Mouse (Mus musculus): ENCODE measurements around the gene Mob2. TPM values are rescaled to one million over a fixed set of nuclear protein-coding genes. Genes with fewer than 3 reads are reported as not detected.

The Mob2 gene
- total and polyA plus RNA-seq, 2 experiments from 2014 or later: 45.5 to 53.6 TPM

GRCm38 (mm10) chr7:142077138-142077537 lies 16.3 kb upstream of the Mob2 start:
- H3K9me3 ChIP-seq (replicated peaks; ENCODE audit: control insufficient read depth, low read length): no peaks in the 10 kb centered on the region
- WGBS: 24% methylated on average over 3 of the region's 3 CpGs
- ATAC-seq (ENCODE audit: insufficient read depth, low read depth): peak; percentile 11; the same call in 1 of the 2 replicates
- no peaks in the 10 kb centered on the region for H3K27me3 ChIP-seq (ENCODE audit: control insufficient read depth, insufficient read depth, low read length)
- DNase-seq (ENCODE audit: low spot score): peak; percentile 69
- TF ChIP-seq CTCF (IDR thresholded peaks at IDR 0.05; ENCODE audit: low read depth) (no peak), EP300 (IDR thresholded peaks at IDR 0.05; ENCODE audit: low read depth) (no peak)
- no peak overlapping the region for H3K9ac ChIP-seq (replicated peaks; ENCODE audit: low read depth, low read length)
- peak overlapping the region; percentile 55 for H3K27ac ChIP-seq (ENCODE audit: low read depth)
- H3K36me3 ChIP-seq (replicated peaks; ENCODE audit: control insufficient read depth, insufficient read depth, low read length): peaks cover 28% of the 10 kb centered on the region
- H3K4me2 ChIP-seq (ENCODE audit: low read depth, low read length): no peak overlapping the region
- H3K4me3 ChIP-seq (ENCODE audit: low read depth, low read length): no peak overlapping the region
- H3K4me1 ChIP-seq (ENCODE audit: control insufficient read depth, insufficient read depth): peaks cover 20% of the 10 kb centered on the region

GRCm38 (mm10) chr7:142074146-142074886 lies 13.5 kb upstream of the Mob2 start:
- H3K36me3 ChIP-seq (replicated peaks; ENCODE audit: control insufficient read depth, insufficient read depth, low read length): peaks cover 2% of the 10 kb centered on the region; the same call in 1 of the 2 replicates
- no peak overlapping the region for H3K27ac ChIP-seq (ENCODE audit: low read depth)
- H3K27me3 ChIP-seq (ENCODE audit: control insufficient read depth, insufficient read depth, low read length): 0 out of 2 replicates have a peak, but pooled peaks cover 2% of the 10 kb centered on the region
- TF ChIP-seq CTCF (IDR thresholded peaks at IDR 0.05; ENCODE audit: low read depth): no peak
- no peak for TF ChIP-seq EP300 (IDR thresholded peaks at IDR 0.05; ENCODE audit: low read depth)
- 44% methylated on average over 8 of the region's 8 CpGs for WGBS
- H3K9ac ChIP-seq (replicated peaks; ENCODE audit: low read depth, low read length): no peak overlapping the region
- peak; percentile 26 for DNase-seq (ENCODE audit: low spot score)
- H3K4me1 ChIP-seq (ENCODE audit: control insufficient read depth, insufficient read depth): peaks cover 28% of the 10 kb centered on the region
- no peak overlapping the region for H3K4me2 ChIP-seq (ENCODE audit: low read depth, low read length)
- H3K9me3 ChIP-seq (replicated peaks; ENCODE audit: control insufficient read depth, low read length): no peaks in the 10 kb centered on the region
- ATAC-seq (ENCODE audit: insufficient read depth, low read depth): 0 out of 2 replicates have a peak, but pooled peaks have one; percentile 24
- no peak overlapping the region for H3K4me3 ChIP-seq (ENCODE audit: low read depth, low read length)

- peaks cover 18% of the 10 kb centered on the region for H3K4me1 ChIP-seq (ENCODE audit: control insufficient read depth, insufficient read depth)
- H3K27me3 ChIP-seq (ENCODE audit: control insufficient read depth, insufficient read depth, low read length): 0 out of 2 replicates have a peak, but pooled peaks cover 2% of the 10 kb centered on the region
- no peak for DNase-seq (ENCODE audit: low spot score)
- no peak overlapping the region for H3K4me2 ChIP-seq (ENCODE audit: low read depth, low read length)
- no peak overlapping the region for H3K4me3 ChIP-seq (ENCODE audit: low read depth, low read length)
- no peaks in the 10 kb centered on the region for H3K36me3 ChIP-seq (replicated peaks; ENCODE audit: control insufficient read depth, insufficient read depth, low read length)
- ATAC-seq (ENCODE audit: insufficient read depth, low read depth): no peak
- no peaks in the 10 kb centered on the region for H3K9me3 ChIP-seq (replicated peaks; ENCODE audit: control insufficient read depth, low read length)
- H3K9ac ChIP-seq (replicated peaks; ENCODE audit: low read depth, low read length): no peak overlapping the region
- TF ChIP-seq EP300 (IDR thresholded peaks at IDR 0.05; ENCODE audit: low read depth) (no peak), CTCF (IDR thresholded peaks at IDR 0.05; ENCODE audit: low read depth) (no peak)
- H3K27ac ChIP-seq (ENCODE audit: low read depth): no peak overlapping the region
These were observed 10.9 kb upstream of the Mob2 start for GRCm38 (mm10) chr7:142071717-142072116.

- WGBS: 12% methylated on average over 9 of the region's 10 CpGs
- 0 out of 2 replicates have a peak, but pooled peaks cover 2% of the 10 kb centered on the region for H3K27me3 ChIP-seq (ENCODE audit: control insufficient read depth, insufficient read depth, low read length)
- H3K4me1 ChIP-seq (ENCODE audit: control insufficient read depth, insufficient read depth): peaks cover 15% of the 10 kb centered on the region; the same call in 1 of the 2 replicates
- DNase-seq (ENCODE audit: low spot score) (no peak), ATAC-seq (ENCODE audit: insufficient read depth, low read depth) (no peak)
- H3K4me3 ChIP-seq (ENCODE audit: low read depth, low read length): 0 out of 2 replicates have a peak overlapping the region, but pooled peaks have one; percentile 9
- H3K9me3 ChIP-seq (replicated peaks; ENCODE audit: control insufficient read depth, low read length): no peaks in the 10 kb centered on the region
- H3K36me3 ChIP-seq (replicated peaks; ENCODE audit: control insufficient read depth, insufficient read depth, low read length): no peaks in the 10 kb centered on the region
- H3K4me2 ChIP-seq (ENCODE audit: low read depth, low read length): peak overlapping the region; percentile 45
- no peak overlapping the region for H3K9ac ChIP-seq (replicated peaks; ENCODE audit: low read depth, low read length)
- TF ChIP-seq CTCF (IDR thresholded peaks at IDR 0.05; ENCODE audit: low read depth): no peak
- TF ChIP-seq EP300 (IDR thresholded peaks at IDR 0.05; ENCODE audit: low read depth): no peak
- H3K27ac ChIP-seq (ENCODE audit: low read depth): no peak overlapping the region
These were observed 10.3 kb upstream of the Mob2 start for GRCm38 (mm10) chr7:142071212-142071578.

- ATAC-seq (ENCODE audit: insufficient read depth, low read depth): peak; percentile 81
- TF ChIP-seq CTCF (IDR thresholded peaks at IDR 0.05; ENCODE audit: low read depth): peak; percentile 81
- no peak for TF ChIP-seq EP300 (IDR thresholded peaks at IDR 0.05; ENCODE audit: low read depth)
- 0 out of 2 replicates have a peak overlapping the region, but pooled peaks have one; percentile 9 for H3K4me3 ChIP-seq (ENCODE audit: low read depth, low read length)
- H3K36me3 ChIP-seq (replicated peaks; ENCODE audit: control insufficient read depth, insufficient read depth, low read length): no peaks in the 10 kb centered on the region
- H3K27ac ChIP-seq (ENCODE audit: low read depth): no peak overlapping the region
- H3K4me2 ChIP-seq (ENCODE audit: low read depth, low read length): peak overlapping the region; percentile 45
- 0 out of 2 replicates have a peak, but pooled peaks cover 2% of the 10 kb centered on the region for H3K27me3 ChIP-seq (ENCODE audit: control insufficient read depth, insufficient read depth, low read length)
- no peak overlapping the region for H3K9ac ChIP-seq (replicated peaks; ENCODE audit: low read depth, low read length)
- H3K9me3 ChIP-seq (replicated peaks; ENCODE audit: control insufficient read depth, low read length): no peaks in the 10 kb centered on the region
- WGBS: 16% methylated on average over 13 of the region's 13 CpGs
- peak; percentile 46 for DNase-seq (ENCODE audit: low spot score)
- H3K4me1 ChIP-seq (ENCODE audit: control insufficient read depth, insufficient read depth): peaks cover 15% of the 10 kb centered on the region; the same call in 1 of the 2 replicates
These were observed 9.8 kb upstream of the Mob2 start for GRCm38 (mm10) chr7:142070458-142071211.

Data from heart, postnatal 0 days (tissue).